Mouse (Mus musculus) gastrocnemius, postnatal 36 days (tissue): ENCODE measurements around the gene Rasef. TPM values are rescaled to one million over a fixed set of nuclear protein-coding genes. Genes with fewer than 3 reads are reported as not detected.

Experiments
- total RNA-seq, 2 experiments: library from RNA; stranded (reverse); gene quantifications; 2 replicates each; pipeline ENCODE4 v1.2.3; 2021

The Rasef gene
- total RNA-seq, 2 experiments from 2014 or later = not detected

Other genes starting within 250 kb of the Rasef start
- gene Gm11238, start 183.1 kb downstream of the Rasef start, total RNA-seq = not detected
- gene Gm11237, start 168.0 kb downstream of the Rasef start, total RNA-seq = not detected
- gene Gm11236, start 152.9 kb downstream of the Rasef start, total RNA-seq = not detected
- not detected for gene Gm11239, start 122.6 kb downstream of the Rasef start, total RNA-seq
- gene Gm428, start 107.5 kb downstream of the Rasef start, total RNA-seq = not detected
- gene Gm11758, start 85.3 kb upstream of the Rasef start, total RNA-seq = not detected
- gene Gm11757, start 100.1 kb upstream of the Rasef start, total RNA-seq = not detected
- gene Gm13871, start 115.0 kb upstream of the Rasef start, total RNA-seq = not detected
- gene Gm11756, start 129.8 kb upstream of the Rasef start, total RNA-seq = 1 to 10 TPM in 1 of 2 experiments, under 1 TPM in 1; 0.84 to 1.1 TPM
- 100 to 1,000 TPM in 1 of 2 experiments, 10 to 100 TPM in 1; 85.8 to 106 TPM for gene 2310002L09Rik, start 159.9 kb upstream of the Rasef start, total RNA-seq
- gene Frmd3, start 222.4 kb upstream of the Rasef start, total RNA-seq = under 1 TPM; 0.22 to 0.31 TPM